Mouse (Mus musculus) bone marrow, adult 2 months (tissue): ENCODE data around the gene 0610037L13Rik.

ENCODE experiments used
- CTCF ChIP-seq: fragments of 200-500 bp; IDR thresholded peaks from 2 replicates; pipeline ENCODE4 v1.5.1; 2011; ENCODE audit warnings: low read length, control low read depth; ENCODE audit not compliant: control insufficient read depth, insufficient read depth
- POLR2A ChIP-seq: fragments of 200-500 bp; IDR thresholded peaks from 2 replicates; pipeline ENCODE4 v1.6.1; 2011; ENCODE audit warnings: low read depth, mild to moderate bottlenecking, control low read depth, low read length, borderline replicate concordance; ENCODE audit not compliant: control insufficient read depth

DNA sequence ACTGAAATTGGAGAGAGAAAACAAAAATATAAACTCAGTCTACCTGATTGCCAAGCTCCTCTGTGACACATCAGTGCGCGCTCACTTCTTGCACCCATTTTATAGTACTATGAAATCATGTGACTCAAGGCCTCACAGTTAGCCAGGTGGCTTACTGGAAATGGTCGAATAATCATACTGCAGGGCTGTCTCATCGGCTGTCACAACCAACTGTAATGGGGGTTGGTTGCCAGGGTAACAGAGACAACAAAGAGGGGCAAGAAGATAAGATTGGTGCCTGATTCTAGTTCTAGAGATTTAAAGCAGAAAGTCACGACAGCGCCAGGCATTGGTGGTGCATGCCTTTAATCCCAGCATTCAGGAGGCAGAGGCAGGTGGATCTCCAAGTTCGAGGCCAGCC is 30.6 kb upstream of the 0610037L13Rik start:
- TF ChIP-seq POLR2A = no peak
- no peak for TF ChIP-seq CTCF
